Mouse (Mus musculus): ENCODE measurements around the gene Manbal.

Manbal gene

GRCm38 (mm10) chr2:157412497-157412896 lies 45.1 kb downstream of the Manbal start:
- no peak for DNase-seq (ENCODE audit: low spot score)

- DNase-seq (ENCODE audit: low spot score), result no peak
These were observed 49.8 kb downstream of the Manbal start for GRCm38 (mm10) chr2:157417229-157417628.

- no peak for DNase-seq (ENCODE audit: low spot score)
These were observed 50.8 kb downstream of the Manbal start, which contains the start of gene Src for GRCm38 (mm10) chr2:157418206-157418605. Gene Src, plus strand, starts transcription at chr2:157418444.

- no peak for DNase-seq (ENCODE audit: low spot score)
These were observed 51.2 kb downstream of the Manbal start for GRCm38 (mm10) chr2:157418609-157419071.

- no peak for DNase-seq (ENCODE audit: low spot score)
These were observed 52.1 kb downstream of the Manbal start for GRCm38 (mm10) chr2:157419506-157419905.

GRCm38 (mm10) chr2:157420404-157420803 lies 53.0 kb downstream of the Manbal start:
- DNase-seq (ENCODE audit: low spot score), result peak; percentile 53

- DNase-seq (ENCODE audit: low spot score), result no peak
These were observed 54.8 kb downstream of the Manbal start for GRCm38 (mm10) chr2:157422062-157422655.

GRCm38 (mm10) chr2:157422854-157423705 lies 55.7 kb downstream of the Manbal start:
- DNase-seq (ENCODE audit: low spot score), result peak; percentile 80

- no peak for DNase-seq (ENCODE audit: low spot score)
These were observed 56.3 kb downstream of the Manbal start for GRCm38 (mm10) chr2:157423706-157424125.

GRCm38 (mm10) chr2:157424126-157424903 lies 56.9 kb downstream of the Manbal start:
- DNase-seq (ENCODE audit: low spot score), result no peak

GRCm38 (mm10) chr2:157424904-157425642 lies 57.7 kb downstream of the Manbal start:
- DNase-seq (ENCODE audit: low spot score), result no peak

- no peak for DNase-seq (ENCODE audit: low spot score)
These were observed 58.2 kb downstream of the Manbal start for GRCm38 (mm10) chr2:157425643-157425988.

- no peak for DNase-seq (ENCODE audit: low spot score)
These were observed 58.8 kb downstream of the Manbal start for GRCm38 (mm10) chr2:157426171-157426570.

- no peak for DNase-seq (ENCODE audit: low spot score)
These were observed 59.8 kb downstream of the Manbal start for GRCm38 (mm10) chr2:157427164-157427563.

GRCm38 (mm10) chr2:157428351-157429139 lies 61.2 kb downstream of the Manbal start:
- DNase-seq (ENCODE audit: low spot score), result no peak

GRCm38 (mm10) chr2:157429735-157430134 lies 62.3 kb downstream of the Manbal start:
- no peak for DNase-seq (ENCODE audit: low spot score)

GRCm38 (mm10) chr2:157430667-157431429 lies 63.5 kb downstream of the Manbal start:
- no peak for DNase-seq (ENCODE audit: low spot score)

GRCm38 (mm10) chr2:157431912-157432311 lies 64.5 kb downstream of the Manbal start:
- DNase-seq (ENCODE audit: low spot score), result no peak

GRCm38 (mm10) chr2:157432476-157432875 lies 65.1 kb downstream of the Manbal start:
- DNase-seq (ENCODE audit: low spot score), result no peak

GRCm38 (mm10) chr2:157434041-157434440 lies 66.6 kb downstream of the Manbal start:
- no peak for DNase-seq (ENCODE audit: low spot score)
